Mouse (Mus musculus): Measurements from ENCODE around the gene Ppp1r12b. TPM values are rescaled to one million over a fixed set of nuclear protein-coding genes. Genes with fewer than 3 reads are reported as not detected.
A peak's percentile ranks its signal among the peaks of the same experiment; 100 is the strongest.

Ppp1r12b gene
- total RNA-seq, 2 experiments from 2014 or later, result 6.7 to 10.3 TPM

DNA sequence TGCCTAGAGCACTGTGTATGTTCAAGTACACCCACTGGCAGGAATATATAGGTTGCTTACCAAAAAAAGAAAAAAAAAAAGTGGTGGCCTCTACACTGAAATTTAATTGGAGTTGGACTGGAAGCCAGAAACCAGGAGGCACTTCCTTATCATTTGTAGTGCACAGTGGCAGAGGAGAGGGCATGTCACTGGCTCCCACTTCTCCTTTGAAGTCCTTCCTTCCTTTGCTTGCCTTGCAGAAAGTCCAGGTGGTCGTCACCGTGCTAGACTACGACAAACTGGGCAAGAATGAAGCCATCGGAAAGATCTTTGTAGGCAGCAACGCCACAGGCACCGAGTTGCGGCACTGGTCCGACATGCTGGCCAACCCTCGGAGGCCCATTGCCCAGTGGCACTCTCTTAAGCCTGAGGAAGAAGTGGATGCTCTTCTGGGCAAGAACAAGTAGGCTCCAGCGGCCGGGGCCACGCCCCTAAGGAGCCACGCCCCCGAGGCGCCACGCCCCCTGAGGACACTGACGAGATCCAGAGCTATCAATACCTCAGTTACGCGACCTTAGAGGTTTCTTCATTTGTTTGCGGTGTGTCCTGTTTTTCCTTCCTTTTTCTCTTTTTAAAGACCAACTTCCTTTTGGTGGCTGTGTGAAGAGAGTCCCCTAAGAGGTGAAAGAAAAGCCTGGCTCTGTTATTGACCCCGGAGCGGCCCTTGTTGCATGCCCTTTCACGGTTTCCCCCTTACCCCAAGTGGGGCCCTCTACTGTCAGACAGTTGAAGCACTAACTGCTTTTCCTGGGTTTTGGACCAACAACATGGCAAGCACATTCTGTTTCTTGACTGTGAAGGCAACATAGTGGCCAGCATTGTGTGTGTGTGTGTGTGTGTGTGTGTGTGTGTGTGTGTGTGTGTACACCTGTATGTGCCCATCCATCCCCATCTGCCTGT, 208.2 kb downstream of the Ppp1r12b start:
- peak; percentile 87 for ATAC-seq (replicated peaks; ENCODE audit: low FRiP score, low TSS enrichment, poor library complexity, severe bottlenecking)

DNA sequence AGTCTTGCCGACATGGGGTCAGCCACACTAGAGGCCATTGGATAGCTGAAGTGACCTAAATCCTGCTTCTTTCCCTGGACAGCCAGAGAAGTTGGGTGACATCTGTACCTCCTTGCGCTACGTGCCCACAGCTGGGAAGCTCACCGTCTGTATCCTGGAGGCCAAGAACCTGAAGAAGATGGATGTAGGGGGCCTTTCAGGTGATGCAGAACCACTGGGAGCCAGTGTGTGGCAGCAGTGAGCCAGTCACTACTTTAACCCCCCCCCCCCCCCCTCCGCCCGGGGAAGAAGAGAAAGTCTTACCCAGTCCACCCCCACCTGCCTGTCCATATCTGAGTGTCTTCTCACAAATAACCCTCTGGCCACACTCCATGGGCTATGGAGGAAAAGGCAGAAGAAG, 210.1 kb downstream of the Ppp1r12b start:
- ATAC-seq (replicated peaks; ENCODE audit: low FRiP score, low TSS enrichment, poor library complexity, severe bottlenecking), result no peak

DNA sequence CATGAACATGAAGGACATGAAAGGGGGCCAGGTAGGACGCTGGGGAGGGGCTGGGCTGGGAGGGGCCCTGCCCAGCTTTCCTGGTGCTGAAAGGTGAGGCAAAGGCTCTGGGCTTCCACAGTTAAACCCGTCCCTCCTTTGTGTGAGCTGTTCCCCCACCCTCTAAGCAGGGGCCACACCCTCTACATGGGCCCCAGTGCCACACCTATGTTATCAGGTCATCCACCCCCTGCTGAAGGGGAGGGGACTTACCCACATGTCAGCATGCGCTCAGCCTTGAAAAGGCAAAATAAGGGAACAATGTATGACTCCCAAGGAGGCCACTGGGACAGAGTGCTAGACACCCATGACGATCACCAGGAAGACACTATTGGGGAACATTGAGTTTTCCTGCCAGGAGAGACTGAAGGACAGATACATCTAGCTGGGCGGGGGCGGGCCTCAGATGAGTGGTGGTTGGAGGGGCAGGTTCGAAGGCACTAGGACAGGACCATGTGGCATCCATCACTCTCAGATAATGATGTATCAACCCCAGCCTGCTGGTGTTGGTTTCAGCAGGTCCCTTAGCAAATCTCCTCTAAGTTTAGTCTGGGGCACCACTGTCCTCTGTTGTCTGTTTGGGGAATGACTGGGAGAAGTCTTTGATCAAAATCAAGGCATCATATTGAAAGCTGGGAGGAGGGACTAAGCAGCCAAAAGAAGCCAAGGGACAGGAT, 213.6 kb downstream of the Ppp1r12b start:
- ATAC-seq (replicated peaks; ENCODE audit: low FRiP score, low TSS enrichment, poor library complexity, severe bottlenecking), result peak; percentile 78

DNA sequence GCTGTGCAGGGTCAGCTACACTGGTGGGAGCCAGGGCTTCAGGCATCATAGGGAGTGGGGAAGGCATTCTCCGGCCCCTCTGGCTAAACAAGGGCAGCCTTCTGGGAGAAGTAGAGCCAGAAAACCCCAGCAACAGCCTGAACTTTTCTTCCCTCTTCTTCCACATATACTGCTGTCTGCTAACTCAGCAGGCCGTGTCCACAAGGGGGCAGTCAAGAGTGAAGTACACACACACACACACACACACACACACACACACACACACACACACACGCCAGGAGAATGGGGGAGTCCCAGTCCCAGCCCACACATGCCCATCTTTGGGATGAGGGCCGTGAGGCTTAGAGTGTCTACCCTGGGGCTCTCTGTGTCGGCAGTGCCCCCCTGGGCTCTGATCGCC, 214.3 kb downstream of the Ppp1r12b start:
- peak; percentile 43 for ATAC-seq (replicated peaks; ENCODE audit: low FRiP score, low TSS enrichment, poor library complexity, severe bottlenecking)

DNA sequence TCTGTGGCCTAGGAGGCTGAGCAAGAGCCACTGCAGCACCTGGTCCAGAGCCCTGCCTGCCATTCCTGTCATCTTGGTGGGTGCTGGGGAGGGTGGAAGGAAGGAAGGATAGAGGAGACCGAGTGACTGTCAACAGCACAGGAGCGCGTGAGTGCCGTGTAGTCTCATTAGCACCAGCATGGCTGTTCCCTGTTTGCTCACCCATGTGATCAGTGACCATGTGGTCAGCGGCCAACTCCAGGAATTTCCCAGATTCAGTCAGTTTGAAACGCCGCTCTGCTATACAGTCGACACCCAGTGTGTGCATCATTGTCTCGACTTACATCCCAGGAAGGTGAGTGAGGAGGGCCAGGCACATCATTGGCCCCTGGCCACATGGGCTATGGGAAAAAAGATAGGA, 218.3 kb downstream of the Ppp1r12b start:
- no peak for ATAC-seq (replicated peaks; ENCODE audit: low FRiP score, low TSS enrichment, poor library complexity, severe bottlenecking)

DNA sequence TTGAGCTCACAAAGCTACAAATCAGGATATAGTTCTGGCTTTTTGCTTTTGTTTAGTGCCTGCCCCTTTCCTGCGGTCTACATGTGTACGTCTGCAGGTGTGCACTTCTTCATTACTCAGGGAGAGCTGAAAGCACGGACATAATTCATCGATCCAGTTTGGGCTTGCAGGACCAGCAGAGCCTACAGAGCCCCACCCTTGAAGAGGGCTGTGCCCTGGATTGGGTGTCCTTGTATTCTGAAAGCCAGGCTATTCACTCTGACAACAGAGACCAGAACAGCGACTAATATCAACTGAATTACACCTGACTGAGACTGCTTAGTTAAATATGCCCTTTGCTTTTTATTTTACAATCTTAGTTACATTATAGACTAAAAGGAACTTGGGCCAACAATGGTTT, 222.1 kb downstream of the Ppp1r12b start:
- no peak for ATAC-seq (replicated peaks; ENCODE audit: low FRiP score, low TSS enrichment, poor library complexity, severe bottlenecking)

DNA sequence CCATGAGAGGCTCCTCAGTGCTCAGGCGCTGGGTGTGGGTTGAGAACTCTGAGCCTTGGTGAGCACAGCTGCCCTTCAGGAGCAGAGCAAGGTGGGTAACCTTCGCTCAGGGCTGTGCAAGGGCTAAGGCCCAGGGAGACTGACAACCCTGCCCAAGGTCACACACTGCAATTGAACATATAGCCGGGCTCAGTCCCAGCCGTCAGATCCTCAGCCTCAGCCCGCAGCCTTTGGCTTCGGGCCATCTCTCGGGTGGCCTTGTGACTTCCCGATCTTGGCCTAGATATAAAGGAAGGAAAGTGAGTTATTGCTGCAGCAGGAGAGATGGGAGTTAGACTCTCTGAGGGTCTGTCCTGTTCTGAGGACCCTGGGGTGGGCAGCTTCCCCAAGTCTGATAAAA, 228.5 kb downstream of the Ppp1r12b start:
- no peak for ATAC-seq (replicated peaks; ENCODE audit: low FRiP score, low TSS enrichment, poor library complexity, severe bottlenecking)

DNA sequence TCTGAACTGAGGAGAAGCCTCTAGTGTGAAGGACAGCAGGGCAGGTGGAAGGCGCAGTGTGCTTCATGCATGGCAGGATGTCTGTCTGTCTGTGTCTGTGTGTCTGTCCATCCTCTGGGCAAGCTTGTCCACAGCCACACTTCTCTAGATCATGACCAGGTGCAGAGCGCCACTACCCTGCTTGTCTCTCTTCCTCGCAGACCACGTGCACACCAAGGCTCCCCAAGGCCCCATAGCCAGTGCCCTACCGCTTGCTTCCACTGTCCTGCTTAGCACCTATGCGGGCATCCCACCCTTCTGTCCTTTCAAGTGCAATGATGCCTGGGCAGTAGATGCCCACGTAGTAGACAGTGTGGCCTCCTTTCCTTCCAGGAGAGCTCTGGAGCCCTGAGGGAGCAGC, 229.3 kb downstream of the Ppp1r12b start:
- no peak for ATAC-seq (replicated peaks; ENCODE audit: low FRiP score, low TSS enrichment, poor library complexity, severe bottlenecking)

DNA sequence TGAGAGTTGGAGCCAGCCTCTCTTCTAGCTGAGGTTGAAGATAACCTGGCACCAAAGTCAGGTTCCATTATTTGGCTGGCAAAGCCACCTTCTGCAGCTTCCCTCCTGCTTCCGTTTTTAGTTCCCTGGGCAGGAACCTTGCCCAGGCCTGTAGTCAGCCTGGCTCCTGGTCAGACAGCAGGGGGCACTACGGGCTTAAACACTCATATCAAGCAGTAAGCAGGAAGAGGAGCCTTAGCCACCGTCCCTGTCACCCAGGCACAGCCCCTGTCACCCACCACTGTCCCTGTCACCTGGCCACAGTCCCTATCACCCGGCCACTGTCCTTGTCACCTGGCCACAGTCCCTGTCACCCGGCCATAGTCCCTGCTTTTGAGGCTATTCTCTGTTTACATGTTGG, 230.5 kb downstream of the Ppp1r12b start:
- peak; percentile 55; the same call in 1 of the 2 replicates for ATAC-seq (replicated peaks; ENCODE audit: low FRiP score, low TSS enrichment, poor library complexity, severe bottlenecking)

DNA sequence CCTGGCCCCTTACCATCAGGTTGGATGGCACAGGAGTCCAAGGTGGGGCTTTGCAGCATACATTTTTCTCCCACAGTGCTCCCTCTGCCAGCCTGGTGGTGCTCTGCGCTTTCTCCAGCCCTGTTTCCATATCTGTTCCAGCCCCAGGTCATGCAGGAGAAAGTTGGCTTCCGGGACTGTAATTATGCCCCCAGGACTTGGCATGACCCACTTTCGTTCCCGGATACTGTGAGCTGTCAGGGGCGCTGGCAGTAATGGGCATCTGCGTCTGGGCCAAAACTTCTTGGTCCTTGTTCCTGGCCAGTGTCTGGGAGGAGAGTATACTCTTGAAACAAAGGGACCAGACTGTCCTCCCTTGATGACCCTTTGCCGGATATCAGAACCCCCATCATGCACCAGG, 232.9 kb downstream of the Ppp1r12b start:
- no peak for ATAC-seq (replicated peaks; ENCODE audit: low FRiP score, low TSS enrichment, poor library complexity, severe bottlenecking)

DNA sequence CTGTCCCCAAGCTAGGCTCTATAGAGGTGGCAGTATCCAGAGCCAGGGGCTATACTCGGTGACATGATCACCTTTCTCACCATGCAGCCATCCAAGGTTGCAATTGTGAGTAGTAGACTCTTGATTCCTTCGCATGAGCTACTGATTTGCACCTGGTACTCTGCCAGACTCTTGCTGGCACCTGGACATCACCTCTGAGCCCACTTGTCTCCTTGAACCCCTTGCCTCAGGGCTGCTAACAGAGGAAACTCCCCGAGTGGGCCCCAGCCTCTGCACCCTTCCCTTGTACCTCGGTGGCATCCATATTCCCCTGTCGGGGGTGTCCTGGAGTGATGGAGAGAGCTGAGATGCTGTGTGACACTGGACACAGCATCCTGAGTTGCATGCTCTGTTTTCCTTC, 234.3 kb downstream of the Ppp1r12b start:
- ATAC-seq (replicated peaks; ENCODE audit: low FRiP score, low TSS enrichment, poor library complexity, severe bottlenecking), result no peak

DNA sequence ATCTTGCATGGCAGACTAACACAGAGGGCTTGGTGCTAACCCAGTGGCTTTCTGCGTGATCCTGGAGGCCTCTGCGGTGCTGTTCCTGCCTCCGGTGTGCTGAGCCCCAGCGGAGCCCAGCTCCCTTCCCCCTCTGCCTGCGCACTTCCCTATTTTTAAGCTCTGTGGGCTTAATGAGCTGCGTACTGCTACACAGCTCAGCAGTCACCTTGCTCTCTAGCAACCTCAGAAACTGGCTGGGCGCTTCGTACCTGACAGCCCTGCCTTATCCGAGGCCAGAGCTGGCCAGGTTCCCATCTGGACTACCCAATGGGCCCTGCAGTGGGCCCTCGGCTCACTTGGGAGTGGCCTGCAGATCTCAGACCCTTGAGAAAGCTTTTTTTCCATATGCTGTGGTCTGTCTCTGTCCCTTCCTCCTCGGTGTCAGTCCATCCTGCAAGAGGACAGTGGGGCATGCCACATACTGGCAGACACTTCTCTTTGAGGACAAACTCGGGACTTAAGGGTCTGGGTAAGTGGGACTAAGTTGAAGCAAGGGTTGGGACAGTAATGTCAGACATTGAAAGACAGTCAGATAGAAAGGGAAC, 235.9 kb downstream of the Ppp1r12b start:
- peak; percentile 38; the same call in 1 of the 2 replicates for ATAC-seq (replicated peaks; ENCODE audit: low FRiP score, low TSS enrichment, poor library complexity, severe bottlenecking)

DNA sequence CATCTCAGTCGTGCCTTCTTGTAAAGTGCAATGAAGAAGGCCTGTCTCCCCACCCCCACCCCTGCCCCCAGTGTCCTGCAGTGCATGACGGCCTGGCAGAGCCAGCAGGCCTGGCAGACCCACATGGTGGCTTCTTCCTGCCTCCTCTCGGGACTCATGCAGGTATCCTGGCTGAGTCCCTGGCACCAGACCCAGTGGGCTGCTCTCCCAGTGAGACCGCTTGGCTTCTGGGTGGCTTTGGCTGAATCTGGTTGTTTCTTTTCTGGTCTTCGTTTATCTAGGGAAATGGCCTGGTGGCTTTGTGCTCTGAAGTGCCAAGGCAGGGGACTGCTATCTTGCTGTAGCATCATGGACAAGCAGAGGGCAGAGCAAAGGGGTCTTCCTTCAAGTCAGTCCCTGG, 240.7 kb downstream of the Ppp1r12b start:
- ATAC-seq (replicated peaks; ENCODE audit: low FRiP score, low TSS enrichment, poor library complexity, severe bottlenecking), result no peak

DNA sequence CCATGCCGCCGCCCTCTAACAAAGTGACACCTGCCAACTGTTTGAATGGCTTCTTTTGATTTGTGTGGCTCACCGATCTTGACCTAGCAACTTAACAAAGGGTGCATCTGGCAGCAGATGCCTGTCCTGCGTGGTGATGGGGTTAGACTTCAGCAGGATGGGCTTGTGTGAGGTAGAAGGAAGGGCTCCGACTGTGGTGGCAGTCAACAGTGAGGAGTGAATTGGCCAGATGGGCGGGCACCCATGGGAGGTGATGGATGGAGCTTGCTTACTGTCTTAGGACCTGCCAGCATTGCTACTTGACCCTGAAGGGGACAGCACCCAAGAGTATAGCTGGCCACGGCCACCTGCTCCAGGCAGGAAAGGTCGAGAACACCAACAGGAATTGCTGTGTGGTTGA, 241.6 kb downstream of the Ppp1r12b start:
- ATAC-seq (replicated peaks; ENCODE audit: low FRiP score, low TSS enrichment, poor library complexity, severe bottlenecking), result no peak

DNA sequence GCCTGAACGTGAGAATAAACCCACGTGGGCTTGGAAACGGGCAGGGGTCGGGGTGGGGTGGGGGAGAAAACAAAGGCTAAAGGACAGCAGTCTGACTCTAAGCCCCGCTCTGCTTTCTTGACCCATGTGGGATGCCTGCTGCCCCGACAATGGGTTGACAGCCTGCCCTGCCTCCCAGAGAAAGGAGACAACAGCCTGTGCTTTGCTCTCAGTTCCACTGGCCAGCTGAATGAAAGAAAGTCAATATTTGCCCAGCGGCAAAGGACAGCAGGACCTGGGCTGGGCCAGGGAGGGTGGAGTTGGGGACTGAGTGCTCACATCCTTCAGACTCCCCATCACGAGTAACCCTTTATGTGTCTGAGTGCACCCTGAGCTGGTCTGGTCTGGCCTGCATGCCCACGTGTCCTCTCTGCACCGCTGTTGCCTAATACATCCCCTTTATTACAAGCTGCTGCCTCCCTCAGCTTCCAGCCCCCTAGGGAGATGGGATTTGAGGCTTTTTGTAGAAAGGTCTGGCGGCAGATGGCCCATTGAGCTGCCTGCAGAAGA, 242.2 kb downstream of the Ppp1r12b start:
- no peak for ATAC-seq (replicated peaks; ENCODE audit: low FRiP score, low TSS enrichment, poor library complexity, severe bottlenecking)

DNA sequence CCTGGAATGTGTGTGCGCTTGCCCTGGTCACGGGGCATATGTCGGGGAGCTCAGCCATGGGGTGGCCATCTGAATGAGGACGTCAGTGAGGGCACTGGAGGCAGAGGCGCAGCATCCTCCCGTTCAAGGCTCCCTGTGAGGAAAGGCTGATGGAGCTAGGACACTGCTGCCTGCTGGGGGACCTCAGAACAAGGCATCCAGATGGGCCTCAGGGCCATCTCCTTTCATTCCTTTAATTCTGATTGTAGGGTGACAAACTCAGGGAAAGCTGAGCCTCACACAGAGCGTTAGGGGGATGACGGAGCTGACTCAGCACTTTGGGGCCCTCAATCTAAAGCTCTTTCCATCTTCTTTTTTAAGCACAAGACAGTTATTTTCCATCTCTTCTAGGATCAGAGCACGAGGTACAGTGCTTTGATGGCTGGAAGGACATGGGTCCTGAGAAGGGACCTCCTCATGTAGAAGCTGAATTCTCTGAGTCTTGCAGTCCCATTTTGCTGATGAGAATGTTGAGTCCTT, 242.9 kb downstream of the Ppp1r12b start:
- no peak for ATAC-seq (replicated peaks; ENCODE audit: low FRiP score, low TSS enrichment, poor library complexity, severe bottlenecking)

DNA sequence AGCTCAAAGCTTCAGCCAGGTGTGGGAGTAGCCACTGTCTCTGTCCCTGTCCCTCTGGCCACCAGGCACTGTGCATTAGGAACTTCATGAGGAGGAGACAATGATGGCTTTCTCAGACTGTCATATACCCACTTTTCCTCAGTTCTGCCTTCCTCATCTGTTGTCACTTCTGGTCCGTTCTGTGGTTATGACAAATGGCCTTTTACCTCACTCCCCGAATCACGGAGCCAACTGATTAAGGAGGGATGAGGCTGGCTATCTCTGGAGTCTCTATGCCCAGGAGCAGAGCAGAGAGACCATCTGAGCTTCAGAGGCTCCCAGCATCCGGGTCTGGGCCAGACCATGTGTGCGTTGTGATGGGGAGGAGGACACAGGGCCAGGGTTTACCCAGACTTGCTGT, 244.1 kb downstream of the Ppp1r12b start:
- no peak for ATAC-seq (replicated peaks; ENCODE audit: low FRiP score, low TSS enrichment, poor library complexity, severe bottlenecking)

DNA sequence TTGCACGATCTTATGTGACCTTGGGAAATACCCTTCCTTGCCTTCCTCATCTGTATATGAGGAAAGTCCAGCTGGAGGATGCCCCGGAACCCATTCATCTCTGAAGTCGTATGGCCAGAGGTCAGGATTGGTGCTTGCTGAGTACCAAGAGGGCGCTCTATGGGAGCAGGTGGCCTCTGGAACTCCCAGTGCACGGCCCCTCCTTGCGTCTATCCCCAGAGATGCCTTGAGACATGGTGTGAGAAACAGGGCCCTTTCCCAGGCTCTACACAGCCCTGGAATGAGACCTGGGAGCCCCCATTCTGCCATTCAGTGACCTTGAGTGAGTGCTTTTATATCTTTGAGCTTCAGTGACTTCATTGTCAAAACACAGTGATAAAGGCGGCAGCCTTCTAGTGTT, 244.7 kb downstream of the Ppp1r12b start:
- no peak for ATAC-seq (replicated peaks; ENCODE audit: low FRiP score, low TSS enrichment, poor library complexity, severe bottlenecking)

DNA sequence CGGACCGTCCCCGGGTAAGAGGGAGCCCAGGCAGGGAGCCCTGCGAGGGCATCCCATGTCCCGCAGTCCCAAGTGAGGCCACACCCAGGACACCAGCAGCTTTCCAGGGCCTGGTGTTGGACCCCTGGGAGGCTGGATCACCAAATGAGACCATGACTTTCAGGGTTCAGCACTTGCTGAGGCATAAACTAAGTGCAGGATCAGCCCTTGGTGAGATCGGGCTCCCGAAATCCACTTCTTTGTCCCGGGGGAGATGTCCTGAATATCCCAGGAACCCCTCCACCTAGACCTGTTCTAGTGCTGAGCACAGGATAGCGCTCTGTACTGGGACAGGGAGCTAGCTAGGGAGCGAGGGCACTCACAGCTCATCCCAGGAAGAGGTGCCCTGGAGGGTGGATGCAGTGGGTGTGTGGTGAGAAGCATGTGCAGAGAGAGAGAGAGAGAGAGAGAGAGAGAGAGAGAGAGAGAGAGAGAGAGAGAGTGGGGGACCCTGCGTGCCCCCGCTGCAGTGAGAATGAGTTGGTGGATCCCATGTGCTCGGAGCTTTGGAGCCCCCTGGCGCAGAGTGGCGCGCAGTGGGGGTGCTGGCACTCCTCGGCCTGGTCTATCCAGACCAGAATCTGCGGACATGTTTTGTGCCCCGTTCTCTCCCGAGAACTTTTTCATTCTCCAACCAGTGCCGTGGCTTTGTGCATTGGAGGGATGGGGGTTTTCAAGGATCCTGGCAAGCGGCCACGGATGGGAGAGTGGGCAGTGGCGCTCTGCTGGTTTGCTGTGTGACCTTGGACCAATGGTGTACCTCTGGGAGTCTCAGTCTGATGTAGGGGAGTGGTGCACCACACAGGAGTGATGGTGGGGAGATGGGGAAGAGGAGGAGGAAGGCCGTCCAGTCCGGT, 246.1 kb downstream of the Ppp1r12b start:
- no peak for ATAC-seq (replicated peaks; ENCODE audit: low FRiP score, low TSS enrichment, poor library complexity, severe bottlenecking)
